Mouse (Mus musculus) 416B (cell line): ENCODE measurements around the gene Sorcs2.
A peak's percentile ranks its signal among the peaks of the same experiment; 100 is the strongest.
"Not testable (repeated sequence)": the region's sequence is repeated elsewhere in the genome, so short reads cannot be mapped to it uniquely, and the experiment has no call there.

Experiments used
- DNase-seq: peaks from one replicate; pipeline ENCODE4 v3.0.0; 2011; ENCODE audit warnings: low read depth

The Sorcs2 gene

GRCm38 (mm10) chr5:36390591-36390927 is 7.4 kb downstream of the Sorcs2 start:
- DNase-seq, result not testable (repeated sequence)

- no peak for DNase-seq
These were observed 8.0 kb downstream of the Sorcs2 start for GRCm38 (mm10) chr5:36389731-36390590.

- no peak for DNase-seq
These were observed 12.9 kb downstream of the Sorcs2 start for GRCm38 (mm10) chr5:36385062-36385461.

- DNase-seq, result no peak
These were observed 14.5 kb downstream of the Sorcs2 start for GRCm38 (mm10) chr5:36383431-36383830.

- no peak for DNase-seq
These were observed 15.2 kb downstream of the Sorcs2 start for GRCm38 (mm10) chr5:36382721-36383120.

- no peak for DNase-seq
These were observed 15.7 kb downstream of the Sorcs2 start for GRCm38 (mm10) chr5:36382134-36382693.

GRCm38 (mm10) chr5:36379938-36380511 is 17.9 kb downstream of the Sorcs2 start:
- DNase-seq, result no peak

- no peak for DNase-seq
These were observed 19.6 kb downstream of the Sorcs2 start for GRCm38 (mm10) chr5:36378370-36378738.

GRCm38 (mm10) chr5:36377456-36378369 is 20.2 kb downstream of the Sorcs2 start:
- DNase-seq, result no peak

- DNase-seq, result peak; percentile 55
These were observed 22.1 kb downstream of the Sorcs2 start for GRCm38 (mm10) chr5:36375886-36376285.

- no peak for DNase-seq
These were observed 23.5 kb downstream of the Sorcs2 start for GRCm38 (mm10) chr5:36374221-36375050.

GRCm38 (mm10) chr5:36373246-36373891 is 24.6 kb downstream of the Sorcs2 start:
- peak; percentile 86 for DNase-seq

GRCm38 (mm10) chr5:36371731-36372130 is 26.2 kb downstream of the Sorcs2 start:
- peak; percentile 73 for DNase-seq

GRCm38 (mm10) chr5:36369261-36369684 is 28.7 kb downstream of the Sorcs2 start:
- DNase-seq, result no peak

- DNase-seq, result no peak
These were observed 29.3 kb downstream of the Sorcs2 start for GRCm38 (mm10) chr5:36368511-36369135.

- no peak for DNase-seq
These were observed 30.0 kb downstream of the Sorcs2 start for GRCm38 (mm10) chr5:36367911-36368310.

GRCm38 (mm10) chr5:36367181-36367610 is 30.7 kb downstream of the Sorcs2 start:
- DNase-seq, result peak; percentile 18

GRCm38 (mm10) chr5:36361749-36362148 is 36.2 kb downstream of the Sorcs2 start:
- DNase-seq, result peak; percentile 56

- no peak for DNase-seq
These were observed 37.6 kb downstream of the Sorcs2 start for GRCm38 (mm10) chr5:36360343-36360742.

- DNase-seq, result no peak
These were observed 38.2 kb downstream of the Sorcs2 start for GRCm38 (mm10) chr5:36359535-36360243.
